Mouse (Mus musculus) embryonic facial prominence, embryonic 15.5 days (tissue): ENCODE measurements around the gene Myo10. TPM values are rescaled to one million over a fixed set of nuclear protein-coding genes. Genes with fewer than 3 reads are reported as not detected.

Experiments used
- ATAC-seq: fragments of 200-750 bp; cut with Nextera tagmentation; 2 replicates; pipeline ENCODE4 v1.8.0; 2017; ENCODE audit warnings: low read depth, moderate TSS enrichment; ENCODE audit not compliant: insufficient number of reproducible peaks, low FRiP score, low TSS enrichment
- H3K27ac ChIP-seq: fragments of 300-500 bp; sonication (generic); replicated peaks from 2 replicates; pipeline ENCODE4 v1.5.1; 2015; ENCODE audit warnings: mild to moderate bottlenecking, inconsistent platforms
- H3K27me3 ChIP-seq: fragments of 300-500 bp; sonication (generic); 2 replicates; pipeline ENCODE4 v1.6.1; 2015; ENCODE audit warnings: inconsistent platforms
- H3K36me3 ChIP-seq: fragments of 300-500 bp; sonication (generic); 2 replicates; pipeline ENCODE4 v1.6.1; 2015; ENCODE audit warnings: mild to moderate bottlenecking, inconsistent platforms
- H3K4me1 ChIP-seq: fragments of 300-500 bp; sonication (generic); 2 replicates; pipeline ENCODE4 v1.6.1; 2015; ENCODE audit warnings: inconsistent platforms
- H3K4me2 ChIP-seq: fragments of 300-500 bp; sonication (generic); replicated peaks from 2 replicates; pipeline ENCODE4 v1.6.1; 2015; ENCODE audit warnings: mild to moderate bottlenecking, inconsistent platforms
- H3K4me3 ChIP-seq: fragments of 300-500 bp; sonication (generic); replicated peaks from 2 replicates; pipeline ENCODE4 v1.5.1; 2015; ENCODE audit warnings: mild to moderate bottlenecking, inconsistent platforms
- H3K9ac ChIP-seq: fragments of 300-500 bp; sonication (generic); 2 replicates; pipeline ENCODE4 v1.6.1; 2015; ENCODE audit warnings: inconsistent platforms
- H3K9me3 ChIP-seq: fragments of 300-500 bp; sonication (generic); replicated peaks from 2 replicates; pipeline ENCODE4 v1.6.1; 2016; ENCODE audit warnings: inconsistent platforms
- WGBS: fragments of 180-500 bp; shearing (Covaris S2); methylation state at CpG from one replicate; pipeline ENCODE4 v1.1.7; 2015; 5-methylcytosine and 5-hydroxymethylcytosine counted together
- polyA plus RNA-seq: library from polyadenylated mRNA; unstranded; fragments of >200 nt; fragmentation: Nextera tagmentation; extraction: Ambion mirVana; gene quantifications from 2 replicates; pipeline ENCODE4 v1.2.1, GENCODE M21; 2015

Gene Myo10
- polyA plus RNA-seq, 1 experiment from 2014 or later: 34.0 TPM

DNA sequence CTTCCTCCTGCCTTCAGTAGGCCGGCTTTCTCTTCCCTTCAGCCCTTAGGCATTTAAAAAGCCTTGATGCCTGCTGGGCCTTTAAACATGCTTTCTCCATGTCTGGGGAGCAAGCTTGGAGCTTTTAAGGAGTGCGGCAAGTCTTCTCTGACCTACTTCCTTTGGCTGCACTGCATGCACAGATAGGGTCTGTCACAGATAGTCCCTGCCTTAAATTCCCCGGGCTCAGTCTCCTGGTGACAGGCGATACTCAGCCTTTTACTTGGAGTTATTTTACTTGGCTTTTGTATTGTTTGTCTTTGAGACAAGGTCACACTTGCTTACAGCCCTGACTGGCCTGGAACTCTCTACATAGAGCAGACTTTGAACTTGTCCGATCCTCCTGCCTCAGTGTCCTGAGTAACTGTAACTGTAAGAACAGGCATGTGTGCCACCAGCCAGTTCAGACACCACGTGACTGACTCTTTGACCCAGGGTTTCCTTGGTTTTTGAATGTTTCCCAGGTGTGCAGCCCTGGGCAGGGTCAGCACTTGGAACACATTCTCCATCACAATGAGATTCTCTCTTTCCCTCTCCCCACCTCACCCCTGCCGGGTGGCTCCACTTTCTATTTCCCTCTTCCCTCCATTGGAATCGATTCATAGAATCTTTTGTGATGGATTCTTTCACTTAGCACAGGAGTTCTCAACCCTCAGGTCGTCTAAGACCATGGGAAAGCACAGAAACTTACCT lies 147.4 kb downstream of the Myo10 start:
- H3K27me3 ChIP-seq: no peaks in the 10 kb centered on the region
- no peak overlapping the region for H3K27ac ChIP-seq
- peaks cover 35% of the 10 kb centered on the region for H3K4me1 ChIP-seq
- WGBS: 62% methylated on average over 9 of the region's 9 CpGs
- no peak overlapping the region for H3K4me2 ChIP-seq
- H3K9me3 ChIP-seq: no peaks in the 10 kb centered on the region
- H3K9ac ChIP-seq: no peak overlapping the region
- ATAC-seq: no peak
- H3K36me3 ChIP-seq: peaks cover 9% of the 10 kb centered on the region; the same call in 1 of the 2 replicates
- no peak overlapping the region for H3K4me3 ChIP-seq

DNA sequence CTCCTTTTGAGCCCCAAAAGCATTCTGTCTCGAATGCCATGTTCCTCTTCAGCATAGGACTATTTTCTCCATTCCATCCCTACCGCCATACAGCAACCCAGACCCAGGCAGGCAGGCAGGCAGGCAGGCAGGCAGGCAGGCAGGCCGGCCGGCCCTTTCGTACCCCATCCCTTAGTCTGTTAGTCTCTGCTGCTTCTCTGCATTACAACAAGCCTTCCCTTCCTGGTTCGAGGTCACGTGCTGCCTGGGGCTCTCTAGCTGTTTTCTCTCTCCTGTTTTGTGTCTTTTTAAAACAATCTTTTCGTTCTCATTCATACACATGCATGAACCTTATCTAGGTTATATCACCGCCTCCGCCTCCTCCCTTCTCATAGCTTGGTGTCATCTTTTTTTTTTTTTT lies 149.5 kb downstream of the Myo10 start:
- Histone ChIP-seq H3K36me3 (peaks cover 10% of the 10 kb centered on the region; the same call in 1 of the 2 replicates), H3K9me3 (no peaks in the 10 kb centered on the region), H3K4me1 (peaks cover 46% of the 10 kb centered on the region), H3K4me3 (no peak overlapping the region), H3K9ac (no peak overlapping the region), H3K27ac (no peak overlapping the region), H3K27me3 (no peaks in the 10 kb centered on the region), H3K4me2 (no peak overlapping the region)
- ATAC-seq: no peak
- WGBS: 85% methylated on average over 10 of the region's 10 CpGs

DNA sequence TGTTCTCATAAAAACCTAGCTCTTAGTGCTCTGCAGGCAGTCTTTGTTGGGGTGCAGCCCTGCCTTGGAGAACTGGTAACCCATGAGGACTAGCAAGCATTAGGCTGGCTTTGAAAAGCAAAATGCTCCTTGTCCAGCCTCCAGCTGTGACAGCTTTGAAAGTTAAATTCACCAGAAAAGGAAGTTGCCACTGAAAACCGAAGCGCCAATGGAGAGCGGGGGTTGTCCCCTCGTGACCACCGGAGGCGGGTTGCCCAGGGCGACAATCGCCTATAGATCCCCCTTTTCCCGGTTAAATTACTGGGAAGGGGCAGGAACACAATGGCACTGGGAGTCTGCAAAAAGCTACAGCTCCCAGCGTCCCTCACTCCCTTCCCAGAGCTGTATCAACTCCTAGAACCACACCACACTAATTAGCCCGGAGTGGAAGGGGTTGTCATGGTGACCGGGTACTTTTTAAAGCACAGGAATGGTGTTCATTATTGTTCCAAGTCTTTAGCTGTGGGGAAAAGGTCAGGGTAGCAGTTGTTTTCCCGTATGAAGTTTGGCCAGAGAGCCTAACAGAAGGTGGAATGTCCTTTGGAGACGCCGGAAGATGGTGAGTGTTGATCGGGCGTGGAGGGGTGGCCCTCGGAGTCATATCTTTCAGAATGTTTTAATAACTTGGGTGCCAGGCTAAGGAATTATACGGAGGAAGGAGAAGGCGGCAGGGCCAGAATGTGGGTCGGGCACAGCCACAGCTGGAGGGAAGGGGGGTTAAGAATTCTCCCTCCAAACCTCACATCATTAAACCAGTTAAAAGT lies 151.6 kb downstream of the Myo10 start:
- peak; percentile 70 for ATAC-seq
- no peak overlapping the region; the same call in none of the 2 replicates for H3K9ac ChIP-seq
- WGBS: 4% methylated on average over 21 of the region's 21 CpGs
- H3K4me2 ChIP-seq: peak overlapping the region; percentile 52
- H3K27ac ChIP-seq: peak overlapping the region; percentile 90
- peaks cover 27% of the 10 kb centered on the region for H3K36me3 ChIP-seq
- H3K9me3 ChIP-seq: no peaks in the 10 kb centered on the region
- H3K4me3 ChIP-seq: peak overlapping the region; percentile 41
- peaks cover 34% of the 10 kb centered on the region for H3K4me1 ChIP-seq
- H3K27me3 ChIP-seq: no peaks in the 10 kb centered on the region

DNA sequence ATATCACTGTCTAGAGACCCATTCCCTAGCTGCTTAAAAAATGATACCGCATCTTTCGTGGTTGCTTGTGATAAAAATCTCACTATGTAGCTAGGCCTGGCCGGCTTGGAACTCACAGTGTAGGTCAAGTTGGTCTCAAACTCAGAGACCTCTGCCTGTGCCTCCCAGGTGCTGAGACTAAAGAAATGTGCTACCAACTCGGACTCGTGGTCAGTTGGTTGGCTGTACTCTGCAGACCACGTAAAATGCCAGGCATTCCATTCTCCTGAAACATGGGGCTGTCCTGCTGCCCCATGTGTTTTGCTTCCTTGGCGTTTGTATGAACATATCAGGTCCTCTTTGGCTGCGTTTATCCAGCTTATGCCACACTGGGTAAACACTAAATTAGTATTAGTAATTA lies 156.6 kb downstream of the Myo10 start:
- Histone ChIP-seq H3K36me3 (peaks cover 62% of the 10 kb centered on the region), H3K9ac (no peak overlapping the region), H3K9me3 (no peaks in the 10 kb centered on the region), H3K4me3 (no peak overlapping the region), H3K27ac (no peak overlapping the region), H3K4me2 (no peak overlapping the region), H3K27me3 (no peaks in the 10 kb centered on the region), H3K4me1 (peaks cover 24% of the 10 kb centered on the region)
- no peak for ATAC-seq
- 63% methylated on average over 8 of the region's 8 CpGs for WGBS

DNA sequence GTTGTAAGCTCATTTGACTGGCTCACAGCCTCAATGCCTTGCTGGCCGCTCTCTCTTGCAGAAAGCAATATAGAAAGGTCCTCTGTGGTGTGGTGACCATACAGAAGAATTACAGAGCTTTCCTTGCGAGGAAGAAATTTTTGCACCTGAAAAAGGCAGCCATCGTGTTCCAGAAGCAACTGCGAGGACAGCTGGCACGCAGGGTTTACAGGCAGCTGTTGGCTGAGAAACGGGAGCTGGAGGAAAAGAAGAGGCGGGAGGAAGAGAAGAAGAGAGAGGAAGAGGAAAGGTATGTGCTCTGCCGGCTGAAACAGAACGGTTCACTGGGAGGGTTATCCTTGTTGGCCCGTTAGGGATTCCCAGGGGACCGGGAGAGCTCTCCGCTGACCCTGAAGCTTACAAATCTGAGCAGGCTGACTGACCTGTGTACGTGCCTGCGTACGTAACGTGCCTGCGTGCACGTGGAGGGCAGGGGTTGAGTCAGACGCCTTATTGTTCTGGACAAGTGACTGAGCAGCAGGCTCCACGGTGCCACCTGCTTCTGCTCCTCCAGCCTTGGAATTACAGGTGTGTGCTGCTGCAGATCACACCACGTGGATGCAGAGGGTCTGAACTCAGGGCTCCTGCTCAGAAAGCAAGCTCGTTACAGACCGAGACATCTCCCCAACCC lies 157.3 kb downstream of the Myo10 start:
- peaks cover 17% of the 10 kb centered on the region for H3K4me1 ChIP-seq
- ATAC-seq: no peak
- H3K27ac ChIP-seq: no peak overlapping the region
- no peaks in the 10 kb centered on the region for H3K9me3 ChIP-seq
- no peaks in the 10 kb centered on the region for H3K27me3 ChIP-seq
- H3K4me3 ChIP-seq: no peak overlapping the region
- peaks cover 68% of the 10 kb centered on the region for H3K36me3 ChIP-seq
- no peak overlapping the region for H3K9ac ChIP-seq
- 81% methylated on average over 23 of the region's 23 CpGs for WGBS
- H3K4me2 ChIP-seq: no peak overlapping the region

DNA sequence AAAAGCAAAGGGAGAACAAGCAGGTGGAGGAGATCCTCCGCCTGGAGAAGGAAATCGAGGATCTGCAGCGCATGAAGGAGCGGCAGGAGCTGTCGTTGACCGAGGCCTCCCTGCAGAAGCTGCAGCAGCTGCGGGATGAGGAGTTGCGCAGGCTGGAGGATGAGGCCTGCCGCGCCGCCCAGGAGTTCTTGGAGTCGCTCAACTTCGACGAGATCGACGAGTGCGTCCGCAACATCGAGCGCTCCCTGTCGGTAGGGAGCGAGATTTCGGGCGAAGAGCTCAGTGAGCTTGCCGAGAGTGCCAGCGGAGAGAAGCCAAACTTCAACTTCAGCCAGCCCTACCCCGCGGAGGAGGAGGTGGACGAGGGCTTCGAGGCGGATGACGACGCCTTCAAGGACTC lies 158.7 kb downstream of the Myo10 start:
- H3K36me3 ChIP-seq: peaks cover 81% of the 10 kb centered on the region
- WGBS: 86% methylated on average over 33 of the region's 33 CpGs
- no peaks in the 10 kb centered on the region for H3K9me3 ChIP-seq
- H3K4me3 ChIP-seq: no peak overlapping the region
- no peak overlapping the region for H3K4me2 ChIP-seq
- H3K9ac ChIP-seq: no peak overlapping the region
- peaks cover 15% of the 10 kb centered on the region for H3K4me1 ChIP-seq
- H3K27ac ChIP-seq: no peak overlapping the region
- no peak for ATAC-seq
- no peaks in the 10 kb centered on the region for H3K27me3 ChIP-seq

DNA sequence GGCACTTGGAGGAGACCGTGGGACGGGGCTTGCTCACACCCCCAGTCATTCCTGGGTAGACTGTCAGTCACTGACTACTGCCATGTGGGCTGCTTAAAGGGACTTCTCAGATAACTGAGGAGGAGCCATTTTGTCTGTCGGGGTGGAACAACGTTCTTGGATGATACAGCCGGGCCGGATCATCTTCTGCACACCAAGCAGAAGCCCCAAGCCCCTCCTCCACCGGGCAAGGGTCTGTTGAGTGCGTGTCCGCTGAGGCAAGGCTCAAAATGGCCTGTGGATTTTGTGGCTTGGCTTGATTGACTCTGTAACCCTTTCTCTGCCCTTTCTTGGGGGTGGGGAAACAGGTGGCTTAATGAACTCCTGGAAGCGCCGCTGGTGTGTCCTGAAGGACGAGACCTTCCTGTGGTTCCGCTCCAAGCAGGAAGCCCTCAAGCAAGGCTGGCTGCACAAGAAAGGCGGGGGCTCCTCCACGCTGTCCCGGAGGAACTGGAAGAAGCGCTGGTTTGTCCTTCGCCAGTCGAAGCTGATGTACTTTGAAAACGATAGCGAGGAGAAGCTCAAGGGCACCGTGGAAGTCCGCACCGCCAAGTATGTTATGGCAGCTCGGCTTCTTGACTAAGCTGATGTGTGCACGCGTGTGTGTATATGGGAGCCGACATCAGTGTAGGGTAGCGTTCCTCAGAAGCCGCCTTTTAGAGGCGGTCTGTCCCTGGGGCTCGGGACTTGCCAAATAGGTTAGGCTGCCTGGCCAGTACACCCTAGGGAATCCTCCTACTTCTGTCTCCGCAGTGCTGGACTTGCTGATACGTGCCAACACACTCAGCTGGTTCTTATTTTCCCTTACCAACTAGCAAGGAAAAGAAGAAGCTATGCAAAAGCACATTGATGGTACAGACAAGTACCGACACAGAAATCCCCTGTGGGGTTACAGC lies 163.4 kb downstream of the Myo10 start:
- Histone ChIP-seq H3K36me3 (peaks cover 63% of the 10 kb centered on the region), H3K4me1 (peaks cover 20% of the 10 kb centered on the region; the same call in 1 of the 2 replicates), H3K4me2 (no peak overlapping the region), H3K4me3 (no peak overlapping the region), H3K9me3 (no peaks in the 10 kb centered on the region), H3K27me3 (no peaks in the 10 kb centered on the region), H3K9ac (no peak overlapping the region), H3K27ac (no peak overlapping the region)
- no peak for ATAC-seq
- 78% methylated on average over 35 of the region's 35 CpGs for WGBS

DNA sequence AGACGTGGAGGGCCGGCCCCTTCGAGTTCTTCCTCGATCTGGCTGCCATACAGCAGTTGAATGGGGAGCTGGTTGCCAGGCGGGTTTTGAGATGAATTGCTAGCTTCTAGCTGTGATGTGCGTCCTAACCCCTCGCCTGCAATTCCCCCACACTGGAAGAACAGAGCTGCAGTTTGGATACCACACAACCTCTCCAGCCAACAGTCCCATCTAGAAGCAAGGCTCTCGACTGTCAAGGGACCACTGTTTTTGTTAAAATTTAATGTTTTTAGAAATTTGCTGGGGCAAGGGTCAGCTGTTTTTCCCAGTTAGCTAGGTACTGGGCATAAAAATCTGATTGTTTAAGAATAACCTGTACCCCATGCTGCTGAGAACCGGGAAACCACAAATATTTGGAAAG lies 165.1 kb downstream of the Myo10 start:
- Histone ChIP-seq H3K4me1 (peaks cover 25% of the 10 kb centered on the region), H3K36me3 (peaks cover 50% of the 10 kb centered on the region), H3K9me3 (no peaks in the 10 kb centered on the region), H3K4me2 (no peak overlapping the region), H3K4me3 (no peak overlapping the region), H3K27ac (peak overlapping the region; percentile 63; the same call in 1 of the 2 replicates), H3K9ac (no peak overlapping the region), H3K27me3 (no peaks in the 10 kb centered on the region)
- WGBS: 57% methylated on average over 9 of the region's 9 CpGs
- no peak for ATAC-seq

DNA sequence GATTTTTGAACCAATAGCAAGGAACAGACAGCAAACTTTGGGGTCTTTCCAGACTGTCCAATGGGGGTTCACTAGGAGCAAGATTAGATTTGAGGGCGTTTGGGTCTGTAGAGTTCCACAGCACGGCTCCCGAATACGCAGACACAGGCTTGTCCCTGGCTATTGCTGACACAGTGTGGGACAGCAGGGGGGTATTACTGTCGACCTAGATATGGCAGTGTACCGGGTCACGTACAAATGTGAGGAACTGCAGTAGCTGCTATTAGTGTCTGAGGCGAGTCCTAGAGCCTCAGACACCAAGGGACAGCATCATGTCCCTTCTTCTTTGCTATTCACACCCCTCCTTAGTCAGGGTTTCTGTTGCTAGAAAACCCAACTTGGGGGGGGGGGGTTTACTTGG lies 165.6 kb downstream of the Myo10 start:
- ATAC-seq: no peak
- Histone ChIP-seq H3K4me1 (peaks cover 25% of the 10 kb centered on the region), H3K9ac (no peak overlapping the region), H3K4me3 (no peak overlapping the region), H3K4me2 (no peak overlapping the region), H3K9me3 (no peaks in the 10 kb centered on the region), H3K27ac (0 out of 2 replicates have a peak overlapping the region, but pooled peaks have one; percentile 5), H3K36me3 (peaks cover 51% of the 10 kb centered on the region), H3K27me3 (no peaks in the 10 kb centered on the region)
- WGBS: 87% methylated on average over 8 of the region's 8 CpGs

DNA sequence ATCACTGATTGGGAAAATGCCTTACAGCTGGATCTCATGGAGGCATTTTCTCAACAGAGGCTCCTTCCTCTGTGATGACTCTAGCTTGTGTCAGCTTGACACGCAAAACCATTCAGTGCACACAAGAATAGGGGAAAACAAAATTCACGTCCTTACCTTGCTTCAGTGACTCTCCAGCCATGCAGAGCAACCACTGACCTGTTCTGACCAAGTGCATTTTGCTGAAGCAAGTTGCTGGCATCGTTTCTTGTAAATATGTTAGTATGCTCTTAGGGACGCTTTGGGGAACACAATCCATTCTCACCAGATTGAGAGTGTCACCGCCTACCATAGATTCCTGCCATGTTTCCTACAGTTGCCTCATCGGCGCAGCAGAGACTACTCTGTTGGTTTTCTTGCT lies 166.2 kb downstream of the Myo10 start:
- Histone ChIP-seq H3K27ac (no peak overlapping the region), H3K4me1 (peaks cover 25% of the 10 kb centered on the region), H3K36me3 (peaks cover 51% of the 10 kb centered on the region), H3K9me3 (no peaks in the 10 kb centered on the region), H3K4me2 (no peak overlapping the region), H3K27me3 (no peaks in the 10 kb centered on the region), H3K9ac (no peak overlapping the region), H3K4me3 (no peak overlapping the region)
- no peak for ATAC-seq
- 90% methylated on average over 7 of the region's 7 CpGs for WGBS
